Mouse (Mus musculus) kidney, adult 2 months (tissue): ENCODE measurements around the gene Aurka.

ENCODE experiments used
- CTCF ChIP-seq: fragments of 200-500 bp; conservative IDR thresholded peaks from 2 replicates; pipeline ENCODE4 v1.5.1; 2011; ENCODE audit warnings: low read depth, mild to moderate bottlenecking, control low read depth, low read length, moderate library complexity, mixed read lengths; ENCODE audit not compliant: insufficient read depth, insufficient read length
- POLR2A ChIP-seq: fragments of 200-500 bp; IDR thresholded peaks from one replicate; pipeline ENCODE4 v1.6.1; 2011; ENCODE audit warnings: low read depth, low read length, control low read depth

- TF ChIP-seq POLR2A (no peak), CTCF (no peak)
Measured at GRCm38 (mm10) chr2:172399901-172400300, 29.6 kb upstream of the Aurka start.
